Mouse (Mus musculus): ENCODE data around the gene Fam217a.
"Not testable (repeated sequence)": the region's sequence is repeated elsewhere in the genome, so short reads cannot be mapped to it uniquely, and the experiment has no call there.

The Fam217a gene

GRCm38 (mm10) chr13:34924210-34924609 lies at the start of gene Fam217a, which contains the start of gene 4933417A18Rik:
Gene Fam217a (minus strand): TSS chr13:34924310.
Gene 4933417A18Rik (plus strand): TSS chr13:34924409.
- DNase-seq, result no peak

GRCm38 (mm10) chr13:34973770-34974169 lies 49.7 kb upstream of the Fam217a start:
- peak; percentile 21 for DNase-seq

DNA sequence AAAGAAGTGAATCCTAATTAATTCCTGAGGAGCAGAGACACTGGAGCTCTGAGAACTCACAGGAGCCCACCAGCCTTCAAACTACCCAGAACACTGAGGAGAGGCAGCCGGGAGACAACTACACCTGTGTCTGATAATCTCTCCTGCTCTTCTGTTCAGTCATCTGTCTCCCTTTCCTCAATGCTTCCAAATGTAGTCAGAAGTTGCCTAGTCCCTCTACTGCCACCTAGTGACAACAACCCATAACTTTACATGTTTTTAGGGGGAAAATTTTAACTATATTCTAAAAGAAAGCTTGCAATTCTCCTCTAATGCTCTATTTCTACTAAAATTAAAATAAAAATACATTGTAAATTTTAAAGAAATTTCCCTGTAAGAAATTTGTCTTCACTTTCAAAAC lies 49.0 kb upstream of the Fam217a start:
- DNase-seq, result peak; percentile 43

DNA sequence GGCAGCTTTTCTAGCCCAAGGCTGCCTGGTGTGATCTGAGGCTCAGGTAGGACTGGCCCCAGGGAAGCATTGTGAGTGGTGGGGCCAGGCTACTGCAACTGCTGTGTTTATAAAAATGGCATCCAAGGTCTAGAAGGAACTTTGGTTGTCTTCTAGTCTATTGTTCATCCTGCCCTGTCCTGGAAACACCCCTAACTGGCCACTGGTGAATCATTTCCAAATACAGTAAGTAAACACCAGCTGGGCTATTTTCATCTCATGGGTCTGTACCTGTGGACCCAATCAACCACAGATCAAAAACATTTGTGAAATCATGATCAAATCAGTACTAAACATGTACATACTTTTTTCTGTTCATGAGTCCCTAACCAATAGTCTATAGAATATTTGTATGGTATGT lies 48.3 kb upstream of the Fam217a start:
- DNase-seq, result not testable (repeated sequence)

DNA sequence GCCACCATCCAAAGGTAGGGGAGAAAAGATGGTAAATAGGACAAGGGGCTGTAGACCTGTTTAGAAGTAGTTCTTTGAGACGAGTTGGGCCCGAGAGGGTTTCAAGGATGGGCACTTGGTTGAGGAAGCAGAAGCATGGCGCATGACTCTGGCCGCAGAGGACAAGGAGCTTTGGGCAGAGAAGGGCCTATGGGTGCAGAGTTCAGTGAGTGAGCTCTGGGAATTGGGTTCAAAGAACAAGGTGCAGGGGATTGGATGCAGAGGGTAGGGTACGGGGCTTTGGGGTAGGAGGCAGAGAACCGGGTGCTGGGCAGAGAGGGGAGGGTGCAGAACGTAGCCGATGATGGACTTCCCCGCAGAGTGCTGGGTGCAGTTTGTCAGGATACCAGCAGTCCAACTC lies 41.5 kb upstream of the Fam217a start:
- DNase-seq, result not testable (repeated sequence)

- DNase-seq, result no peak
These were observed 40.8 kb upstream of the Fam217a start for GRCm38 (mm10) chr13:34964866-34965265.

DNA sequence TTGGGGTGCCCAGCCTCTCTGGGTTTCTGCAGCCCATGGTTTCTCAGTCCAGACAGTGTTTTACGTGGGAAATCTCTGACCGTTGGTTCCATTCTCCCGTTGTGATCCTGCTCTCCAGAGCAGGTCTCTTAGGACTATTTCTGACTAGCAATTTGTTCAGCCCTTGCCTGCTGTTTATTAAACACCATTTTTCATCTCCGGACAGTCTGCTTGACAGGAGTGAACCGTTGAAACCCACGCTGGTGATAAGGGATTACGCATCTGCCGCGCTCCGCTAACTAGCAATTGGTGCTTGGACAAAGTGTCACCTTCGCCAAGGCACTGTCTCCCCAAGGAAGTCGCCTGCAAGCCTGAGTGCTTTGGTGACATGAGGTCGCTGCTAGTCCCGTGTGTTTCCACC lies 40.3 kb upstream of the Fam217a start:
- DNase-seq, result peak; percentile 37

DNA sequence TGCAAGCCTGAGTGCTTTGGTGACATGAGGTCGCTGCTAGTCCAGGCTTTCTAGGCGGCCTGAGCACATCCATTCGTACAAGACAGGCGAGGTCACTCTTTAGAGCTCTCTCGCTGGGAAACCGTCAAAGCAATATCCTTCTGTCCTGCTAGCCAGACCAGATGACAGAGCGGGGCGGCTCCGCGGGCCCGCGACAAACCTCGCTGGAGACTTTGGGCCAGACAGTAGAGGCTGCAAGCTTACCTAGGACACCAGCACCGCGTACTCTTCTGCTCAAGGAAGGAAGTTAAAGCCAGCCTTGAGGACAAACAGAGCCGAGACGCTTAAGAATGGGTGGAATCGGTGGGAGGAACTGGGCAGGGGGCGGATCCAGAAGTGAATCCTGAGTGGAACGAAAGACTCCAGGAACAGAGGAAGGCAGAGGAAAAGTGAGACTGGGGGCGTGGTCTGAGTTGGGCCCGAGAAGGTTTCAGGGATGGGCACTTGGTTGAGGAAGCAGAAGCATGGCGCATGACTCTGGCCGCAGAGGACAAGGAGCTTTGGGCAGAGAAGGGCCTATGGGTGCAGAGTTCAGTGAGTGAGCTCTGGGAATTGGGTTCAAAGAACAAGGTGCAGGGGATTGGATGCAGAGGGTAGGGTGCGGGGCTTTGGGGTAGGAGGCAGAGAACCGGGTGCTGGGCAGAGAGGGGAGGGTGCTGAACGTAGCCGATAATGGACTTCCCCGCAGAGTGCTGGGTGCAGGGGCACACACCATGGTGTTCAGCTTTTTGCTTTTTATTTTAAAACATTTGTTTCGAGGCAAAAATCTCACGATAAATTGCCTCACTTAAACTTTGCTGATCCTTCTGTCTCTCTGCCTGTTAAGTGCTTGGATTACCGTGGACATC lies 39.6 kb upstream of the Fam217a start, which contains the start of gene Eci3:
Gene Eci3 (minus strand): TSS at position 300 of the 887 bp plus-strand sequence.
- peak; percentile 56 for DNase-seq

DNA sequence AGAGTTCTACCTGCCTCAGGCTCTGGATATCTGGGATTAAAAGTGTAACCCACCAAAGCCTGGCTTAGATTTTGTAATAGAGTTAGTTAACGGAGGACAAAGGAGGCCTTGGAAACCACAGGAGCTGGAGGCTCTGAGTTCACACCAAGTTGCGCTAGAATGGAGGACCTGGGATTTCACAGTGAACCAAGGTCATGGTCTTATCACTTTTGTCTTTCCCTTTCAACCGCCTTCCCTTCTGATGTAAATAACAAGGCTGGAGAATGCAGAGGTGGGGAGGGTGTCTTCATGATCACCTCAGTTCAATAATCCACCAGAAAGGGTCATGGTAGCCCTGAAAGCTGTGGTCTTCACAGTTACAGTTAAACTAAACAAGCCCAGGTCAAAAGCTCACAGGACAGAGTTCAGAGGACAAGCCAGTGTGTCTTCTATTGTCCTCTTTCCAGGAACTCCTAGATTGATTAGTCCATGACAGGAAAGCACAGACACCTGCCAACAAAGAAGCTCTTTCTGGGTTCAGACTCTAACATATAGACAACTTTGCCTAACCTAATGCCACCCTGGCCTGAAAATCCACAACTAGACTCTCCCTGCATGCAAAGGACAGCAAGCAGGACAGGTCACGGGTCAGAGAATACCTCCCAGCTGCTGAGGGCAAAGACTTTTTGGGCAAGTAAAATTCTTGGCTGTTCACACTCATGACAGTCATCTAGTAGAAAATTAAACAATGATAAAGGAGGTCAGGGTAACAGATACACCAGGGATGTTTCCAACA lies 37.1 kb upstream of the Fam217a start:
- no peak for DNase-seq

DNA sequence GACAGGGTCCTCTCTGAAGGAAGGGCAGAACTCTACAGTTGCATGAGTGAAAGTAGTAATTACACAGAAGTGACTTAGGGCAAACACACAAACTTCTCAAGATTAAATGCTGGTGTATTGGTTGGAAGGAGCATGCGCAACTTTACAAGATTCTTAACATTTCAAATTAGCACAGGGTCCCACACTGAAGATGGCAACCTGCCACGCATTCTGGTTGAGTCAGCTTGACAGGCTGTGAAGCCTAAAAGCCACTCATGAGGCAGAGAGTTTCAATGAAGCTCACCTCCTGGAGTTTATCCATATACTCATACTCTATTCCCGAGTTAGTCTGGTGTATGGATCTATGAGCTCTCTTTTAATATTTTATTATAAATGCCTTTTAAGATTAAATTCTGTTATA lies 34.0 kb upstream of the Fam217a start:
- not testable (repeated sequence) for DNase-seq

DNA sequence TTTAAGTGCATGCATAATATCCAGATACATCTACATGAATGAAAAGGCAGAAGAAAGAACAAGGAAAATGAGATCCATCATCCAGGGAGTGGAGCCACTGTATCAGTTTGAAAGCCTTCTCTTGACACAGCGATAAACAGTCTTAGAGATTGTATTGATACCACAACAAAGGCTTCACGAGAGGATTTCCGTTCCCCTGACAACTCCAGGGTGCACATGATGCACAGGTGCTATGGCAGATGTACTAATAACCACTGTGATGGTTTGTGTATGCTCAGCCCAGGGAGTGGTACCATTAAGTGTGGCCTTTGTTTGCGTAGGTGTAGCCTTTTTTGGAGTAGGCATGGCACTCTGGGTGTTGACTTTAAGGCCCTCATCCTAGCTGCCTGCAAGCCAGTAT lies 32.8 kb upstream of the Fam217a start:
- DNase-seq, result no peak

DNA sequence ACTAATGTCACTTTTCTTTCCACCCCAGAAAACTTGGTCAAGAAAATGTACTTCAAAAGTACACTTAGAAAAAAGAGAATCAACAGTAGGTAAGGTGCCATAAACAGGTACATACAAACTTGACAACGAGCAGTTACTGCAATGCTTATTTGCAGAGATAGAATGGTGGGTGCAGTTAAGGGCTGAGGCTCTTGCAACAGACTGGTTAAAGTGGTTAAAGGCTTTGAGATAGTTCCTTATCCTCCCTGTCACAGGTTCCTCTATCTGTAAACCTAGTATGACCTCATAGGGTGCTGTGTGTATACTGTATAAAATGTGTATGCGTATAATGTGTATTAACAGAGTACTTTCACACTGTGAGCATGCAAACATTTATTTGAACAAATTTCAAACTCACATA lies 27.3 kb upstream of the Fam217a start:
- DNase-seq, result not testable (repeated sequence)

GRCm38 (mm10) chr13:34942370-34942769 lies 18.3 kb upstream of the Fam217a start:
- no peak for DNase-seq

GRCm38 (mm10) chr13:34934931-34935644 lies 11.0 kb upstream of the Fam217a start:
- DNase-seq, result no peak

DNA sequence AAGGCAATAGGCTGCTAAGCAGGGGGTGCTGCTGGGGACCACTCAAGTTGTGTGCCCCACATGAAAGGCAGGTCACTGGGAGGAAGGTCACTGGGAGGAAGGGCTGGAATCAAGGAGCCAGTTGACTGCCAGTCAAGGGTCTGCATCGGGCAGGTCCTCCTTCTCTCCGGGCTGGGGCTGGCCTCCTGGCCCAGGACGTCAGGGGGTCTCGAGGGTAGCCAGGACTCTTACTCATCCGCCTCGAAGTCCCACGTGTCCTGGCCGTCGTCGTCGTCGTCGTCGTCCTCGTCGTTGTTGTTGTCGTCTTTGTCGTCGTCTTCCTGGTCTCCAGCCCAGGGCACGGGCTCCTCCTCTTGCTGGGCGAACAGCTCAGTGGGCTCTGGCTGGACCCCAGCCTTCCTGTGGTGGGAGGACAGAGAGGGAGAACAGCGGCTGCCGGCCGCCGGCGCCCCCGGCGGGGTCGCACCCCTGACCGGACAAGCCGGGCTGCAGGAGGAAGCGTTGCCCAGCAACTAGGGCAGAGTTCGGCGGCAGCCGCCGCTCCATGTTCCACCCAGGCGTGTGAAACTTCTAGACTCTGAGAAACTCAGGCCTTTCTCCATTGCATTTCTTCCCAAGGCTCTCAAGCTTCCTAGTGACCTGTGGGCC lies 7.5 kb downstream of the Fam217a start:
- peak; percentile 50 for DNase-seq

DNA sequence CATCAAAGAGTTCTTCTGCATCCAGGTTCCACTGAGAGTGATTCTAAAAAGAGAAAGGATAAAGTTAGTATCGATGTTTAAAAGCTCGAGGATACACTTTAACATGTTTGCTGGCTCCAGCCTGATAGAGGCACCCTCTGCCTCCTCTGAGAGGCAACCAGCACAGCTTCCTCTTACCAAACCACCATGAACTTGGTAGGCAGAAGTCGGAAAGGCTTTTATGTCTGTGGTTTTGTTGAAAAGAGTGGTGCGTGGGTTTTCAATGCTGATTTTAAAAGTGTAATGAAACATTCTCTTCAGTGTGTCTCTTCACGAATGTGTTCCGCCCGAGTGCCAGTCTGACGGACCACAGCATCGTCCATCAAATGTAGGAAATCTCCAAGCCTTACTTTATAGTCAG lies 9.5 kb downstream of the Fam217a start:
- no peak for DNase-seq

- DNase-seq, result peak; percentile 72
These were observed 31.2 kb downstream of the Fam217a start for GRCm38 (mm10) chr13:34892871-34893270.

GRCm38 (mm10) chr13:34876481-34876880 lies 47.6 kb downstream of the Fam217a start:
- no peak for DNase-seq

DNA sequence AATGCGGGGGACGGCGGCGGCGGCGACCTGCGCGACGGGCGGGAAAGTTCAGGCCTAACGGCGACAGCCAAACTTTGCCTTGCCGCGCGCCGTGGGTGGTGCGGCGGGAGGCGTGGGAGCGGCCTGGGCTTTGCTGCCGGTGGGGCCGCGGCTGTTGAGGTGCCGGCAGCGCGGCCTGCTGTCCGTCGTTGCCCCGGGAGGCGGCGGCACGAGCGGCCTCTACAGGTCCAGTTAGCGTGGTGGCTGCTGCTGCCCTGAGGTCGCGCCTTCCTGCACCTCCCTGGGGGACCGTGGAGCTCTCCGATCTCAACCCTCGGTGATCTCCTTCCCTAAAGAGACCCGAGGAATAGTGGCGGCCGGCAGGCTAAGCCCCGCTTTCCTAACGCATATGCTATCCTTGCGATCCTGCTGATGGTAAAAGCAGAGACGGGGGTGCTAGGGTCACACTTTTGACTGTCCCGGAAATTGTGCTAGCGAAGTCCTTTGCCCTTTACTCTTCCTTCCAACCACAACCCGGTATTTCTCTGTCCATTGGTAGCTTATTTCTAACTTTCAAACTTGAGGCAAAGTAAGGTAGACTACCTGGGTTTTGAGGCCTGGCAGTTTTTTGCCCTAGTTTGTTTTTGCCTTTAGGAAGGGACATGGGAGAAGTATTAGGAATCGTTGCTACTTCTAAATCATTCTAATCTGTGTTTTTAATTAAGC lies 48.2 kb downstream of the Fam217a start:
- no peak for DNase-seq

DNA sequence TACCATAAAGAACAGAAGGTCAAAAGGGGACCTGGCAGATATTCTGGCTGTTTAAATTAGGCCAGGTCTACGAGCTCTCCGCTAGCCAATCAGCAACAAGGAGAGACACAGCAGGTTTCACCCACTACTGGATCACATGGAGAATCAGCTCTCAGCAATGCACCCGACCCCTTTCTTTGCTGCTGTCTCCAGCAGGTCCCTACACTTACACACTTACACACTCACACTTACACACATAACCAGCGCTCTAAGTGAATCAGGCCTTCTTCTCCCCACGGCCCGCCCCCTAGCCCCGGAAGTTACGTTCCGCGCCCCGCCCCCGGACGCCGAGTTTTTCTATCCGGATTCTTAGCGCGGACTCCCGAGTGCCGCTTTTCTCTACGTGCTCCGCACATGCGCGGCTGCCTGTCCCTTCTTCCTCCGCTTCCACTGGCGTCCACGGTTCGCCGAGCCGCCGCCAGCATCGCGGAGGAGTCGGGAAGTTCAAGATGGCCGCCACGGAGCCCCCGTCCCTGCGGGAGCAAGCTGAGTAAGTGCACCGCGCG lies 48.9 kb downstream of the Fam217a start, which contains the start of gene Prpf4b:
Gene Prpf4b (plus strand): TSS at position 137 of the 545 bp plus-strand sequence.
- DNase-seq, result peak; percentile 95

GRCm38 (mm10) chr13:34874736-34875135 lies 49.4 kb downstream of the Fam217a start:
- not testable (repeated sequence) for DNase-seq
